Mouse (Mus musculus) right cerebral cortex, postnatal 14 days (tissue): ENCODE results near the gene Ddx43.

Experiments used
- DNase-seq: peaks from one replicate; pipeline ENCODE4 v3.0.0; 2022

Gene Ddx43

DNA sequence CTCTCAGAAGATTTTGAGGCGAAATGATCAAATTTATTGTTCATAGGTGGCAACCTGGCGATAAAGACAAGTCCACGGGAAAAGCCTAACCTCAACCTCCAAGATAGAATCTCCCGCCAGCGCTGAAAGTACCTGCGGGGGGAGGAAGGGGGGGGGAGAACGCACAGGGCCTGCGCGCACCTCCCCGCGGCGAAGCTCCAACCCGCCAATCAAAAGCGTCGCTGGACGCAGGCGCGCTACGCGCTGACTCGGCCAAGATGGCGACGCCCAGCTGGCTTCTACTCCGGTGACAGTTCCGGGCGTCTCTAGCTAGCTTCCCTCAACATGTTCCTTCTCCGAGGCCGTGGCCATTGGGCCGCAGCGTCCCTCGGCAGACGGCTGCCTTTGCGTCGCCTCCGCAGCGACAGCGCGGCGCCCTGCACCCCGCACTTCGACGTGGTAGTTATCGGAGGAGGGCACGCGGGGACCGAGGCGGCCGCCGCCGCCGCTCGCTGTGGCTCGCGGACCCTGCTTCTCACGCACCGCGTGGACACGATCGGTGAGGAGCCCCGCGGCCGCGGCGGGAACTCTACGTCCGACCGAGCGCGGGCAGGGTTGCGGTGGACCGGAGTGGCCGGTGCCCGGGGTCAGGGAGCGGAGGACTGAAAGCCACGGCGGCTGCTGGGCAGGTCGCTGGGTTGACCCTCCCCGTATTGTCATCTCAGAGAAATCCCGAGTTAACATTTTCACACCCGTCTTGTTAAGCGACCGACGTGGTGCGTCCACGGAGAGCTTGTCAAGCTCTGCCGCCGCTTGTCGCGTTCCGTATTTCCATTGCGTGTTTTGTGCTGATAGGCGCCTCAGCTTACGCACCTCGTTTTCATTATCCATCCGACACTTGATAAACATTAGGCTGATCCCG is 52.6 kb downstream of the Ddx43 start, which contains the start of the genes Mto1 and Gm17324:
Gene Mto1 (plus strand): TSS at position 236 of the 901 bp plus-strand sequence.
Gene Gm17324 (minus strand): TSS at position 814 of the 901 bp plus-strand sequence.
- DNase-seq = peak; percentile 85

DNA sequence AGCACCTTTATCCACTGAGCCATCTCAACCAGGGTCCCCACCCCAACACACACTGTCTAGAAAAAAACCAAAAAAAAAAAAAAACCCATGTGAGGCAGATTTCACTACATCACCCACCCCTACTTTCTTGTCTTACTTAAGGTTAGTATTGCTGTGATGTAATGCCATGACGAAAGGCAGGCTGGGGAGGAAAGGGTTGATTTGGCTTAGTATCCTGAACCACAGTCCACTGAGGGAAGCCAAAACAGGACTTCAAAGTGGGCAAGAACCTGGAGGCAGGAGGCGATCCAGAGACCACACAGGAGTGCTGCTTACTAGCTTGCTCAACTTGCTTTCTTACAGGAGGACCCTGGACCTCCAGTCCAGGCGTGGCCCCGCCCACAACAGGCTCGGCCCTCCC is 54.8 kb downstream of the Ddx43 start:
- DNase-seq = no peak

DNA sequence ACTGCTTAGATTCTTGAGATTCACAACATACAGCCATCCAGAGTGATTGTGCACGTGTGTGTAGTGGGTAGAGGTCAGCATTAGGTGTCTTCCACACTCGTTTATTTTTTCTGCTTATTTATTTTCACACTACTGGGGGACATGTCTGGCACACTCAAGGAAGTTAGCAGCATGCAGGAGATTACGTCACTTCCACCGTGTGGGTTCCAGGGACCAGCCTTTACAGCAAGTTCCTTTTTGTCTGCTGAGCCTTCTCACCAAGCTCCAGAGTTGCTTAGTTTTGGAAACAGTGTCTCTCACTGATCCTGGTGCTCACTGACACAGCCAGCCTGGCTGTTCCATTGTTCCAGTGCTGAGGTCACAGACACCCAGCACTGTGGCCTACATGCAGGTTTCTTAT is 55.8 kb downstream of the Ddx43 start:
- DNase-seq = no peak

DNA sequence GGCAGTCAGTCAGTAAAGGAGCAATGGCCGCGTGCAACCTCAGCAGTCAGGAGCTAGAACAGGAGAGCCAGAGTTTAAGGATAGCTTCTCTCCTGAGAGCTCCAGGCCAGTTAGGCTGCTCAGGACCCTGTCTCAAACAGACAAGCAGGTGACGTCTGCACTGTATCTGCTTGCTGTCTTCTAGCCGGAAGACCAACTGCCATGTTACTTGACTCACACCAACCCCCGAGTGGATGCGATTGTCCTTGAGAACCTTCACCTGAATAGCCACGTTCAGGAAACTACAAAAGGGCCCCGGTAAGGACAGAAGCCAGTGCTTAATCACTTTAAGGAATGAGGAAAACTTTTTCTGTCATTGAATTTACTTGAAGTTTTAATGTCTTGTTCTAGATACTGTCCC is 61.4 kb downstream of the Ddx43 start:
- DNase-seq = no peak

DNA sequence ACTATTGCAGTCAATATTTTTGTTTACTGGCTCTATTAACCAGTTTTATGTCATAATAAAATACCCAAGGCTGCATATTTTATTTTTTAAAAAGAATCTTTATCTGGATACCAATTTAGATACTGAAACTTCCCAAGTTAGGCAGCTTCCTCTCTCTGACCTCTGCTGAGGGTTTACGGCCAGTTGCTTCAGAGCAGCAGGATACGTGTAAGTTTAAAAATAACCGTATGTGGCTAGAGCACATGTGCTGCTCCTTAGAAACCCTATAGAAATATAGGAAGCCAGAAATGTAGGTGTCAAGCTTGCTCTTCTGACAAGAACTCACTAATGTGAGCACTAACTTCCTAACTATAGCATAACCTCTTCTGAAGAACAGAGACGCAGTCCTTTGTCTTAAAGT is 67.8 kb downstream of the Ddx43 start:
- no peak for DNase-seq

DNA sequence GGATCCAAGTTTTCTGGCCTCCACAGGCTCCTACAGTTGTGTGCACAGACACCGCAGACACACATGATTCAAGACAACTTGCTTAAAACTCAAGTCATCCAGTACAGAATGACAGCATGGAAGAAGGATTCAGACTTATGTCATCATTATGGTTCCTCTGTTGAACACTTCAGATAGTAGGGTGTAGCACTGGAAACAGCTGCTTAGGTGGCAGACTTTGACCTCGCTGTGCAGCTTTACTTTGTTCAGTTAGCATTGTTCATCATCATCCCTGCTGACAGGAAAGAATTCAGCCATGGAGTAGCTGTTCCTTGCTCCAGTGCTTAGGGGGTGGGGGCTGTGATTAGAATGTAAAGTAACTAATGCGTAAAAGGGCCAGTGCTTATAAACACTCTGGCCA is 70.1 kb downstream of the Ddx43 start:
- DNase-seq = no peak
